Mouse (Mus musculus) intestine, embryonic 15.5 days (tissue): Measurements from ENCODE around the gene Gse1. TPM values are rescaled to one million over a fixed set of nuclear protein-coding genes. Genes with fewer than 3 reads are reported as not detected.

ENCODE experiments used
- ATAC-seq: fragments of 200-750 bp; cut with Nextera tagmentation; 2 replicates; pipeline ENCODE4 v1.8.0; 2017; ENCODE audit warnings: moderate TSS enrichment, moderate library complexity
- H3K27ac ChIP-seq: fragments of 300-500 bp; sonication (generic); 2 replicates; pipeline ENCODE4 v1.5.1; 2015; ENCODE audit warnings: mild to moderate bottlenecking, inconsistent platforms
- H3K27me3 ChIP-seq: fragments of 300-500 bp; sonication (generic); replicated peaks from 2 replicates; pipeline ENCODE4 v1.6.1; 2015; ENCODE audit warnings: inconsistent platforms
- H3K36me3 ChIP-seq: fragments of 300-500 bp; sonication (generic); 2 replicates; pipeline ENCODE4 v1.6.1; 2015; ENCODE audit warnings: inconsistent platforms
- H3K4me1 ChIP-seq: fragments of 300-500 bp; sonication (generic); replicated peaks from 2 replicates; pipeline ENCODE4 v1.6.1; 2015; ENCODE audit warnings: inconsistent platforms
- H3K4me2 ChIP-seq: fragments of 300-500 bp; sonication (generic); replicated peaks from 2 replicates; pipeline ENCODE4 v1.6.1; 2015; ENCODE audit warnings: mild to moderate bottlenecking, inconsistent platforms
- H3K4me3 ChIP-seq: fragments of 300-500 bp; sonication (generic); replicated peaks from 2 replicates; pipeline ENCODE4 v1.5.1; 2015; ENCODE audit warnings: inconsistent platforms
- H3K9ac ChIP-seq: fragments of 300-500 bp; sonication (generic); 2 replicates; pipeline ENCODE4 v1.6.1; 2015; ENCODE audit warnings: inconsistent platforms
- H3K9me3 ChIP-seq: fragments of 300-500 bp; sonication (generic); 2 replicates; pipeline ENCODE4 v1.6.1; 2016; ENCODE audit warnings: inconsistent platforms
- WGBS: fragments of 180-500 bp; shearing (Covaris S2); methylation state at CpG from one replicate; pipeline ENCODE4 v1.1.7; 2015; 5-methylcytosine and 5-hydroxymethylcytosine counted together
- polyA plus RNA-seq: library from polyadenylated mRNA; unstranded; fragments of >200 nt; fragmentation: Nextera tagmentation; extraction: Ambion mirVana; gene quantifications from 2 replicates; pipeline ENCODE4 v1.2.1, GENCODE M21; 2015

Gse1 gene
- 7.9 and 9.6 TPM in 2 replicates for polyA plus RNA-seq

DNA sequence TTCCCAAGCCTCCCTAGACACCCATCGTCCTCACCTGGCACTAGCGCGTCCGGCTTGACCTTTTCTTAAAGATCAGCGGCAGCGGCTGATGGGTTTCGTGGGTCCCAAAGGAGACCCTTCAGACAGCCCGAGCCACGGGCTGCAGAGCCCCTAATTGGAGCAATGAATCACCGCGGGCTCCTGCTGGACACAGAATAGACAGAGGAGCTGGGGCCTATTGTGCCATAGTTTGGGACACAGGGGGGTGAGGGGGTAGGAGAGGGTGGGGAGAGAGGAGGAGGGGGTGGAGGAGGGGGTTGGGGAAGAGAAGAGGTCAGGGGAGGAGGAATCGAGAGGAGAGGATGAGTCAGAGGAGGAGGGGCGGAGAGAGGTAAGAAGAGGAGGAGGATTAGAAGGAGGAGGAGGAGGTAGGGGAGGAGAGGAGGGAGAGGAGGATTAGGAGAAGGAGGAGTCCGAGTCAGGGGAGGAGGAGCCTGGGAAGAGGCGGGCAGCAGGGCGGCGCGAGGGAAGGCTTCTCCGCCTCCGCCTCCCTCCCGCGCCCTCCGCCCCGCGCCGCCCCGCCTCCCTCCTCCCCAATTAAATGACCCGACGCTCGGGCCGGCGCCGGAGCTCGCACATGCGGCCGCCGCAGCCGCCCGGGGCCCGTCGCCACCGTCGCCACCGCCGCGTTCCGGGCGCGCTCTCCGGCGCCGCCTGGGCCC, at the start of gene Gse1:
Gse1 (plus strand) TSS at position 566 of the 701 bp plus-strand sequence.
- Histone ChIP-seq H3K4me3 (peak within 1 kb of the TSS; percentile 67), H3K9me3 (no peaks in the 10 kb centered on the region), H3K36me3 (no peaks in the 10 kb centered on the region), H3K27me3 (peaks cover 11% of the 10 kb centered on the region; the same call in 1 of the 2 replicates), H3K9ac (peak within 1 kb of the TSS; percentile 59), H3K27ac (peak within 1 kb of the TSS; percentile 44), H3K4me1 (peaks cover 68% of the 10 kb centered on the region), H3K4me2 (peak within 1 kb of the TSS; percentile 97)
- 8% methylated on average over 27 of the region's 52 CpGs for WGBS
- peak; percentile 87 for ATAC-seq

DNA sequence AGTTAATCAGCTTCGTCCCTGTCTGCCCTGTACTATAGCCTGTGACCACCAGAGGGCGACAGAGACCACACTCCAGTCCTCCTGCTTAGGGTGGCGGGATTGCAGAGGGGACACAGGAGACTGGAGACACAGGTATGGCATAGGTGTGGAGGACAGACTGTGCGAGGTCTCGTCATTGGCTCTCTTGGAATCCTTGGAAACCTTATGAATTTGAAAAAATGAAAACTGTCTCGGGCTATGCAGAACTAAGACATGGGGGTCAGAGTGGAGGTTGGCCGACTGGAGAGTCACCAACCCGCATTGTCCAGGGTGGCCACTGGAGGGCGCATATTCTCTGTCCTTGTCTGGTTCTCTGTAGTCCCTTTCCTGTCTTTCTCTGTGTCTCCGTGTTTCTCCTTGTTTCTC, 49.2 kb upstream of the Gse1 start:
- Histone ChIP-seq H3K27me3 (peaks cover 13% of the 10 kb centered on the region; the same call in 1 of the 2 replicates), H3K9ac (no peak overlapping the region), H3K27ac (no peak overlapping the region), H3K4me1 (peaks cover 29% of the 10 kb centered on the region), H3K4me2 (peak overlapping the region; percentile 59), H3K36me3 (no peaks in the 10 kb centered on the region), H3K4me3 (peak overlapping the region; percentile 19; the same call in 1 of the 2 replicates), H3K9me3 (no peaks in the 10 kb centered on the region)
- WGBS = 1% methylated on average over 10 of the region's 10 CpGs
- ATAC-seq = peak; percentile 69

DNA sequence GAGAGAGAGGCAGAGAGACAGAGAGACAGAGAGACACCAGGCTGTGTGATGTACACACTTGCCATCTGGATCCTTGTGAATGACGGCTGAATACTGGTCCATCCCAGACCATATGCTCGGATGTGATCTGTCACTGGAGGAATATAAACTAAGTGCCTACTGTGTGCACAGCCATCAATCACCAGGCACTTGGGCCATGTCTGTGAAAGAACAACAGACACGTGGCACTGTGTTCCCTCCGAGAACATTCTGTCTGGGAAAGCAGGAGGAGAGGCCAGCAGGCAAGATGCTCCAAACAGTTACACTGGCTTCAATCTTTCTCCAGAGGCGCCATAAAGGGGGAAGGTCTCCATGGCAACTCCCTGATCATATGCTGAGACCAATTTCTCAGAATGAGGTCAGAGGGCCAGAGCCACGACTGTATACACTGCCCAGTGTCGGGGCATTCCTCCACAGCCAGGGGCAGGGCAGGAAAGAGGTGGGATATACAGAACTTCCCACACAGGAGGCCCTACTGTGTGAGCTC, 47.7 kb upstream of the Gse1 start:
- ATAC-seq = no peak
- H3K27me3 ChIP-seq = 0 out of 2 replicates have a peak, but pooled peaks cover 7% of the 10 kb centered on the region
- peaks cover 41% of the 10 kb centered on the region for H3K4me1 ChIP-seq
- H3K9me3 ChIP-seq = no peaks in the 10 kb centered on the region
- H3K27ac ChIP-seq = no peak overlapping the region
- 37% methylated on average over 7 of the region's 7 CpGs for WGBS
- H3K9ac ChIP-seq = no peak overlapping the region
- no peaks in the 10 kb centered on the region for H3K36me3 ChIP-seq
- no peak overlapping the region for H3K4me2 ChIP-seq
- no peak overlapping the region for H3K4me3 ChIP-seq

DNA sequence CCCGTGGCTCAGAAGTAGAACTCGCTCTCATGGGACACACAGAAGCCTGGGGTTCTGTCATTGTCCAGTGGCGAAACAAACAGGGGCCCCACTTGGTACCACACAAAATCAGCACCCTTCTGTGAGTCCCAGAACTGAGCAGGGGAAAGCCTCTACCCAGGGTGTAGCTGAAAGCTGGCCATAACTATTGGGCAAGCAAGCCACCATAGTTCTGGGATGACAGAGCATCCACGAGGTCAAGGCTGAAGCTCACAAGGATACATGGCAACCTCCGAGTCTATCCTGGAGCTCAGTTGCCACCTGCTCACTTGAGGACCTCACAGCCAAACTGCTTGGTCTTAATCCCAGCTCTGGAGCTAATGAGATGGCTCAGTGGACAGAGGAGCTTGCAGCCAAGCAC, 47.0 kb upstream of the Gse1 start:
- 0 out of 2 replicates have a peak, but pooled peaks cover 7% of the 10 kb centered on the region for H3K27me3 ChIP-seq
- H3K4me1 ChIP-seq = peaks cover 47% of the 10 kb centered on the region
- ATAC-seq = no peak
- WGBS = 84% methylated on average over 5 of the region's 5 CpGs
- H3K9ac ChIP-seq = no peak overlapping the region
- H3K4me3 ChIP-seq = no peak overlapping the region
- no peak overlapping the region for H3K4me2 ChIP-seq
- no peaks in the 10 kb centered on the region for H3K9me3 ChIP-seq
- no peak overlapping the region for H3K27ac ChIP-seq
- H3K36me3 ChIP-seq = no peaks in the 10 kb centered on the region

DNA sequence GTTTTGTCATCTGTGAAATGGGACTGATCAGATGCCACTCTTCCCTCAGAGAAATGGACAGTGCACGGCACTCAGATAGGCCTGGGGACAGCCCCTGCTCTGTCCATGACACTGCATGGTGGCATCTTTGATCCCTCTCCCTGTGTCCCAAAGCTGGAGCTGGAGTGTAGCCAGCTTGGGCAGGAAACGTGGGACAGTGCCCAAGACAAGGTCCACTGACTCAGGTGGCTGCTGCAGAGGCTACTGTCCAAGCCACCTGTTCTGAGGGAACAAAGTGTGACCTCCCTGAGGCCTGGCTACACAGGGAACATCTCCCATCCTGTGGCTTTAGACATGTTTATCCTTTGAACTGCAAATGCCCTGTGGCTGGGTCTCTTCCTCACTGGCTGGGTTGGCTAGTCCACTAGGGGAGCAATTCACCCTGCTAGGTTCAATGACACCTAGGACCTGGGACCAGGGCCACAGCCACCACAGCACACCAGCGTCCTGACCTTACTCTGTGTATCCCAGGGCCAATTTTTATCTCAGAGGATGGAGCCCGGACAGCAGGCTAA, 46.3 kb upstream of the Gse1 start:
- no peak for ATAC-seq
- Histone ChIP-seq H3K27ac (no peak overlapping the region), H3K9ac (no peak overlapping the region), H3K4me2 (no peak overlapping the region), H3K27me3 (0 out of 2 replicates have a peak, but pooled peaks cover 7% of the 10 kb centered on the region), H3K9me3 (no peaks in the 10 kb centered on the region), H3K36me3 (no peaks in the 10 kb centered on the region), H3K4me3 (no peak overlapping the region), H3K4me1 (peaks cover 47% of the 10 kb centered on the region)
- 75% methylated on average over 4 of the region's 4 CpGs for WGBS

DNA sequence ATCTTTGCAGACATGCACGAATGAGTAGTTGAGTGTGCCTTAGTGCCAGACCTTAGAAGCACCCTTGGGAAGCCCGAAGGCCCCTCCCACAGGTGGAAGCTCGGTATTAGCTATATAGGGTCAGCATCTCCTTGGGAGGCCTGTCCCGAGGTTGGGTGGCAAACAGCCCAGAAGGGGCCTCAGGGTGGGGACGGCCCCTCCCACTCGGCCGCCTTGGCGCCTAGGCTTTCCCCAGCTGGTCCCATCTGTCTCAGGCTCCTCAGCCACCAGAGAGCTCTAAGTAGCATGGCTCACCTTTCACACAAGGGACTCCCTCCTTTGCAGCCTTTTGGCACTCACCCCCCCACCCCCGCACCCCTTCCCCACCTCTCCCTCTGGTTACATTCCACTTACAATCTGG, 43.9 kb upstream of the Gse1 start:
- no peaks in the 10 kb centered on the region for H3K36me3 ChIP-seq
- no peak overlapping the region for H3K4me3 ChIP-seq
- peaks cover 32% of the 10 kb centered on the region for H3K4me1 ChIP-seq
- H3K9ac ChIP-seq = no peak overlapping the region
- 18% methylated on average over 9 of the region's 9 CpGs for WGBS
- H3K27me3 ChIP-seq = no peaks in the 10 kb centered on the region
- H3K4me2 ChIP-seq = no peak overlapping the region
- H3K27ac ChIP-seq = 0 out of 2 replicates have a peak overlapping the region, but pooled peaks have one; percentile 7
- H3K9me3 ChIP-seq = no peaks in the 10 kb centered on the region
- peak; percentile 53 for ATAC-seq

DNA sequence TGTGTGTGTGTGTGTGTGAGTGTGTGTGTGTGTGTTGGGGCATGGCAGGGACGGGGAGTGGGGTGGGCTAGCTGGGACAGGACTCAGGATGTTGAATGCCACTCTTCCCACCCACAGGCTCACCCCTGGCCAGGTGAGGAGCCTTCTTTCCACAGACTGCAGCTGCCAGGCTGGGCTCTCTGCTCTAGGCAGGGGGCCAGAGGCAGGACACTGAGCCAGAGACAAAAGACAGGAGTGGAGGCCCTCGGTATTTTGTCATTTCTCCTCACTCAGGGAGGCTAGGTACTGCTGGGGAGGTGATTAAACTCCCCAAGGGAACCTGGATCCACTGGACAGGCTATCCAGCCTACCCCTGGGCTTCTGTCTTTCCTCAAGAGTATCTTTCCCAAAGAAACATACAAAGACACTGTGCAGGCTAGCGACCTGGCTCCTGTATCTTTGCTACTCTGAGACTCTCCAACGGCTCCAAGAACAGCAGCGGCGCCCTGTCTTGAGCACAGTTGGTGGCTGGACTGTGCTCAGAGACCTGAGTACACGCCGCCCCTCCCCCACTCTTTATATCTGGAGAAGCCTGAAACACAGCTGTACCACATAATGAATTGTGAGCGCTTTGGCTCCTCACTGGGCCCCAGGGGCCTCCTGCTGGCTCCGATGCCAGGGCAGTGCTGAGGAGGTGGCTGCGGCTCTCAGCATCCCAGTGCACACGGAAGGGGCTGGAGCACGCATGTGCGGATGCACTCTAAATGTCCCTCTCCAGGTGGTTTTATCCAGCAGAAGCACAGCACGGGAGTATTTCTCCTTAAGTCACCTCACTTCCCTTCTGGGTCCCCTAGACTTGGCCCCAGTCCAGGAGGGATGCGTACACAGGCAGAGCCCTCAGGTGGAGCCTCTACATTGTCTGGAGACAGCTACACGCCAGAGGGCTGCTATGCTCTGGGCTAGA, 43.1 kb upstream of the Gse1 start:
- Histone ChIP-seq H3K9ac (no peak overlapping the region), H3K4me3 (no peak overlapping the region), H3K4me2 (peak overlapping the region; percentile 17; the same call in 1 of the 2 replicates), H3K27ac (peak overlapping the region; percentile 78), H3K9me3 (no peaks in the 10 kb centered on the region), H3K36me3 (no peaks in the 10 kb centered on the region), H3K27me3 (no peaks in the 10 kb centered on the region), H3K4me1 (peaks cover 38% of the 10 kb centered on the region)
- 23% methylated on average over 17 of the region's 17 CpGs for WGBS
- peak; percentile 66 for ATAC-seq

DNA sequence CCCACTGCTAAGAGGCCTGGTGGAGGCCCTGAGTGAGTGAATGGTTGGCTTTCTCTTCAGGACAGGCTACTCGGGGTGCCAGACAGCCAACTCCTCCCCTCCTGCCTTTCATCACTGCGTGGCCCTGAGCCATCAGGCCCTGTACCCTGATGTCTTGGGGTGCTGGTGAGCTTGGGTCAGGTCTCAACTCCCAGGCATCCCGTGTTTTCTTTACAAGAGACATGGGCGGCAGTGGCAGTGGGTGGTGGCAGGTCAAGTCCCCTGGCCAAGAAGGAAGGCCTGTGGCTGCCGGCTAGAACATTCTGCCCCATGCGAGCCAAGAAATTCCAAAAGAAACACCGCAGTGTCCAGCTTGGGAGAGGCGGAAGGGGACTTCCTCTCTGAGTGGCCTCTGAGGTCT, 41.8 kb upstream of the Gse1 start:
- Histone ChIP-seq H3K27ac (no peak overlapping the region), H3K9ac (no peak overlapping the region), H3K36me3 (no peaks in the 10 kb centered on the region), H3K4me2 (no peak overlapping the region), H3K4me3 (no peak overlapping the region), H3K4me1 (peaks cover 49% of the 10 kb centered on the region), H3K9me3 (no peaks in the 10 kb centered on the region), H3K27me3 (no peaks in the 10 kb centered on the region)
- no peak for ATAC-seq
- 62% methylated on average over 8 of the region's 8 CpGs for WGBS

DNA sequence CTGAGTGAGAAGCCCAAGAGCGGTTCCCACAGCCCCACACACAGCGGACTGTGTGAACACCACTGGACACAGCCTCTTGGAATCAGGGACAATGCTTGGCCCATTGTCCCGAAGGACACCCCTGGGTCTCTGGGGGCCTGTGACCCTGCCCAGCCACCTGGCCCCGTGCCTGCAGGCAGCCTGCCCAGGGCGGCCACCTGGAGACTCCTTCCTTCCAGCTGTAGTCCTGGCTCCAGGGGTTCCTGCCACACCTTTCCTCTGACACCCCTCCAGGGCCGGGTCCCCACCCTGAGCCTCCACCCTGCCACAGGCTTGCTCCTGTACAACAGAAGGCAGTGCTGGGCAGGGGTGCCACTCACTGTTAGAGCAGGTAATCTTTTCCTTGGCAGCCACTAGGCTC, 39.7 kb upstream of the Gse1 start:
- 79% methylated on average over 6 of the region's 6 CpGs for WGBS
- no peak for ATAC-seq
- H3K4me1 ChIP-seq = peaks cover 55% of the 10 kb centered on the region
- H3K27me3 ChIP-seq = no peaks in the 10 kb centered on the region
- no peak overlapping the region for H3K9ac ChIP-seq
- H3K4me2 ChIP-seq = no peak overlapping the region
- H3K9me3 ChIP-seq = no peaks in the 10 kb centered on the region
- no peak overlapping the region for H3K4me3 ChIP-seq
- no peak overlapping the region for H3K27ac ChIP-seq
- H3K36me3 ChIP-seq = no peaks in the 10 kb centered on the region

DNA sequence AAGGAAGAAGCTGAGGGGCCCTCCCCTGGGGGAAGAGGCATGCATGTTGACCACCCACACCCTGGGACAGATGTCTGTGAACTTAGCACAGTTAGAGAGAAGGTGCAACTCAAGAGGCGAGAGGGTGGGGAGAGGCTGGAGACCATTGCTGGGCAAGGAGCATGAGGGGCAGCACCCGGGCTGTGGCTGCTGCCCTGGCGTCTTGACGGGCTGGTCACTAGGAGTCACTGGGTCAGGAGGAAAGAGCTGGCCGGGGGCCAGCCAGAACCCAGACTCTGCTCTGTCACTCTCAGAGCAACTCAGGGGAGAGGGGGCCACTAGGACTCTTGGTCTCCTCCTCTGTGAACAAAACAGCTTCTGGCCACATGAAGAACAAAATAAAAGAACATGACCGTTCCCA, 38.8 kb upstream of the Gse1 start:
- H3K27ac ChIP-seq = no peak overlapping the region
- no peaks in the 10 kb centered on the region for H3K27me3 ChIP-seq
- no peak for ATAC-seq
- no peaks in the 10 kb centered on the region for H3K9me3 ChIP-seq
- WGBS = 76% methylated on average over 6 of the region's 6 CpGs
- no peak overlapping the region for H3K4me2 ChIP-seq
- H3K36me3 ChIP-seq = no peaks in the 10 kb centered on the region
- no peak overlapping the region for H3K4me3 ChIP-seq
- H3K4me1 ChIP-seq = peaks cover 51% of the 10 kb centered on the region
- no peak overlapping the region for H3K9ac ChIP-seq

DNA sequence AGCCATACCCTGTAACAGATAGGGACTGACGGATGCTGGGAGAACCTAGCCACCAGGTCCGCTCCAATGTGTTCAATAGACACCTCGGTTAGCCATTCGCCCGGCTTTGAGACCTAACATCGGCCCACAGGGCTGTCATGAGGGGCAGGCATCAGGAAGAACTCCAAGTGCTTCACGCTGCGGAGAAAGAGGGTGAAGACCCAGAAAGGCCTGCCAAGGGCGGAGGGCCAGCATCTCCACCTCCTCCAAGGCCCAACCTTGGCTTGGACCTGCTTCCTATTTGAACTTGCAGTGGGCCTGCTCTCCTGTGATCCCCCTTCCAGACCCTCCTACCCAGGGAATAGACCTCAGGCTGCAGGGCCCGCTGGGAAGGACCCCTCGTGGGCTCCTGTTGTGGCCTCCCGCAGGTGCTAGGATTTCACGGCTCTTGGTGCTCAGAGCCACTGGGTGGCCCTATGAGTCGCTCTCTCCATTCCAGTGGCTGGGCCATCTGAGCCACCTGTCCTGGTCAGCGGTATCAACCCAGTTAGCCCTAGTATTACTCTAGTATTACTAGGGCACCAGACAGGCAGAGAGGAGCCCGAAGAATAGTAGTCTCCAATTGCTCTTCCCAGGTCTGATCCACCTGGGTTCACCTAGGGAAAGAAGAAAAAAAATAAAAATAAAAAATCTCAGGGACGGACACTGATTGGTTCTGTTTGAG, 38.0 kb upstream of the Gse1 start:
- H3K4me1 ChIP-seq = peaks cover 45% of the 10 kb centered on the region
- H3K4me3 ChIP-seq = no peak overlapping the region
- ATAC-seq = no peak
- H3K36me3 ChIP-seq = no peaks in the 10 kb centered on the region
- H3K9me3 ChIP-seq = no peaks in the 10 kb centered on the region
- H3K27me3 ChIP-seq = no peaks in the 10 kb centered on the region
- 81% methylated on average over 17 of the region's 17 CpGs for WGBS
- no peak overlapping the region for H3K9ac ChIP-seq
- H3K4me2 ChIP-seq = no peak overlapping the region
- peak overlapping the region; percentile 14; the same call in 1 of the 2 replicates for H3K27ac ChIP-seq
